Mouse (Mus musculus): ENCODE data around the gene Sdcbp2.

DNA sequence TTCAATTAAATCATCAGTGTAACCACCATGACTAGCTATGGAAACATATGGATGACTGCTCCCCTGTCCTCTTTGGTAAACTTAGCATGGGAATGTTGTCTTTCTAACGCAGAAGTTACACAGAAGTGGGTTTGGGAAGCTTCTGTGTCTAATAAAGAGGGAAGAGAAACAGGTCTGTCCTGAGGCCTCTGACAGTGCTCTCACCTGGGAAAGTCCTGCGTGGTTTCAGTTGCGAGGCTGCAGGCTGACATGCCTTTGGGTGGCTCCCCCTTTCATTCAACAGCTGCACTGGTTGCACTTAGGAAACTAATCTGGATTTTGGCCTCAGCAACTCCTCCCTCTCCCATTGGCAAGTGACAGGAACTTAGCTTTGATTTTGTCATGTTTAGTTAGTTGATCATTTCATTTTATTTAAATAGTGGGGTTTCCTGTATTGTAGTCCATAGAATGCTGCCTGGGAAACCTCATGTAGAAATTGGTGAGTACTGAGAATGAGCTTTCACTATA lies 22.8 kb upstream of the Sdcbp2 start:
- TF ChIP-seq CTCF (IDR thresholded peaks at IDR 0.05; ENCODE audit: low read depth) (no peak), EP300 (IDR thresholded peaks at IDR 0.05; ENCODE audit: low read depth) (no peak)

All from liver, postnatal 0 days (tissue).